Mouse (Mus musculus): ENCODE data around the gene Npepps. TPM values are rescaled to one million over a fixed set of nuclear protein-coding genes. Genes with fewer than 3 reads are reported as not detected.
"Not testable (repeated sequence)": the region's sequence is repeated elsewhere in the genome, so short reads cannot be mapped to it uniquely, and the experiment has no call there.

Npepps gene
- polyA plus RNA-seq, 1 experiment from 2014 or later: 146 TPM

GRCm38 (mm10) chr11:97287643-97288042 is 7.2 kb upstream of the Npepps start:
- no peak overlapping the region for H3K4me2 ChIP-seq (replicated peaks)
- 0 out of 2 replicates have a peak, but pooled peaks cover 4% of the 10 kb centered on the region for H3K4me1 ChIP-seq (replicated peaks)
- H3K27ac ChIP-seq: no peak overlapping the region
- H3K9me3 ChIP-seq: no peaks in the 10 kb centered on the region
- no peaks in the 10 kb centered on the region for H3K27me3 ChIP-seq
- H3K36me3 ChIP-seq: no peaks in the 10 kb centered on the region
- no peak overlapping the region for H3K9ac ChIP-seq (replicated peaks)
- no peak for ATAC-seq
- H3K4me3 ChIP-seq (replicated peaks): no peak overlapping the region

- no peaks in the 10 kb centered on the region for H3K36me3 ChIP-seq
- H3K9me3 ChIP-seq: no peaks in the 10 kb centered on the region
- no peak overlapping the region for H3K4me3 ChIP-seq (replicated peaks)
- no peak overlapping the region for H3K9ac ChIP-seq (replicated peaks)
- no peak overlapping the region for H3K4me2 ChIP-seq (replicated peaks)
- ATAC-seq: no peak
- no peak overlapping the region for H3K27ac ChIP-seq
- 0 out of 2 replicates have a peak, but pooled peaks cover 4% of the 10 kb centered on the region for H3K4me1 ChIP-seq (replicated peaks)
- H3K27me3 ChIP-seq: no peaks in the 10 kb centered on the region
- WGBS: 44% methylated on average over 6 of the region's 6 CpGs
These were observed 6.5 kb upstream of the Npepps start for GRCm38 (mm10) chr11:97286973-97287372.

GRCm38 (mm10) chr11:97285852-97286775 is 5.7 kb upstream of the Npepps start:
- ATAC-seq: no peak
- H3K27ac ChIP-seq: no peak overlapping the region
- WGBS: 79% methylated on average over 9 of the region's 9 CpGs

GRCm38 (mm10) chr11:97284854-97285253 is 4.4 kb upstream of the Npepps start:
- H3K4me2 ChIP-seq (replicated peaks): no peak overlapping the region
- ATAC-seq: no peak

More at GRCm38 (mm10) chr11:97285852-97286775, 5.7 kb upstream of the Npepps start:
- Histone ChIP-seq H3K4me2 (replicated peaks) (no peak overlapping the region), H3K4me3 (replicated peaks) (no peak overlapping the region), H3K9ac (replicated peaks) (no peak overlapping the region), H3K36me3 (no peaks in the 10 kb centered on the region), H3K4me1 (replicated peaks) (peaks cover 4% of the 10 kb centered on the region; the same call in 1 of the 2 replicates), H3K27me3 (no peaks in the 10 kb centered on the region), H3K9me3 (no peaks in the 10 kb centered on the region)

GRCm38 (mm10) chr11:97282179-97282578 is 1.7 kb upstream of the Npepps start:
- H3K27me3 ChIP-seq: no peaks in the 10 kb centered on the region
- no peak overlapping the region for H3K4me2 ChIP-seq (replicated peaks)
- ATAC-seq: no peak
- H3K4me1 ChIP-seq (replicated peaks): peaks cover 17% of the 10 kb centered on the region
- no peaks in the 10 kb centered on the region for H3K36me3 ChIP-seq
- no peak overlapping the region for H3K9ac ChIP-seq (replicated peaks)
- 89% methylated on average over 6 of the region's 6 CpGs for whole genome bisulfite sequencing
- H3K9me3 ChIP-seq: no peaks in the 10 kb centered on the region
- H3K27ac ChIP-seq: no peak overlapping the region
- H3K4me3 ChIP-seq (replicated peaks): no peak overlapping the region

More at GRCm38 (mm10) chr11:97284854-97285253, 4.4 kb upstream of the Npepps start:
- Histone ChIP-seq H3K9me3 (no peaks in the 10 kb centered on the region), H3K4me1 (replicated peaks) (peaks cover 3% of the 10 kb centered on the region; the same call in 1 of the 2 replicates), H3K9ac (replicated peaks) (no peak overlapping the region), H3K27ac (no peak overlapping the region), H3K27me3 (no peaks in the 10 kb centered on the region), H3K36me3 (no peaks in the 10 kb centered on the region), H3K4me3 (replicated peaks) (no peak overlapping the region)
- 75% methylated on average over 4 of the region's 4 CpGs for WGBS

- Histone ChIP-seq H3K9ac (replicated peaks) (peak overlapping the region; percentile 99), H3K27ac (peak overlapping the region; percentile 99), H3K36me3 (no peaks in the 10 kb centered on the region), H3K27me3 (no peaks in the 10 kb centered on the region), H3K4me3 (replicated peaks) (peak overlapping the region; percentile 100), H3K9me3 (no peaks in the 10 kb centered on the region; the same call in 1 of the 2 replicates), H3K4me1 (replicated peaks) (peaks cover 26% of the 10 kb centered on the region), H3K4me2 (replicated peaks) (peak overlapping the region; percentile 63)
- peak; percentile 93 for ATAC-seq
- under 1% methylated on average over 63 of the region's 64 CpGs for WGBS
These were observed 828 bp downstream of the Npepps start for GRCm38 (mm10) chr11:97279405-97280215.

GRCm38 (mm10) chr11:97279040-97279404 is 1.4 kb downstream of the Npepps start:
- no peaks in the 10 kb centered on the region for H3K36me3 ChIP-seq
- peaks cover 26% of the 10 kb centered on the region for H3K4me1 ChIP-seq (replicated peaks)
- peak overlapping the region; percentile 100 for H3K4me3 ChIP-seq (replicated peaks)
- no peaks in the 10 kb centered on the region for H3K27me3 ChIP-seq
- no peaks in the 10 kb centered on the region; the same call in 1 of the 2 replicates for H3K9me3 ChIP-seq
- 20% methylated on average over 11 of the region's 11 CpGs for WGBS
- peak overlapping the region; percentile 99 for H3K27ac ChIP-seq
- peak overlapping the region; percentile 99 for H3K9ac ChIP-seq (replicated peaks)
- no peak for ATAC-seq
- peak overlapping the region; percentile 63 for H3K4me2 ChIP-seq (replicated peaks)

GRCm38 (mm10) chr11:97278456-97278855 is 2.0 kb downstream of the Npepps start:
- peak overlapping the region; percentile 63 for H3K4me2 ChIP-seq (replicated peaks)
- H3K27me3 ChIP-seq: no peaks in the 10 kb centered on the region
- H3K4me3 ChIP-seq (replicated peaks): peak overlapping the region; percentile 100
- WGBS: 80% methylated on average over 6 of the region's 6 CpGs
- H3K27ac ChIP-seq: peak overlapping the region; percentile 99; the same call in 1 of the 2 replicates
- H3K36me3 ChIP-seq: no peaks in the 10 kb centered on the region
- no peak for ATAC-seq
- peak overlapping the region; percentile 99 for H3K9ac ChIP-seq (replicated peaks)
- no peaks in the 10 kb centered on the region; the same call in 1 of the 2 replicates for H3K9me3 ChIP-seq
- peaks cover 26% of the 10 kb centered on the region for H3K4me1 ChIP-seq (replicated peaks)

- 88% methylated on average over 5 of the region's 5 CpGs for WGBS
These were observed 3.3 kb downstream of the Npepps start for GRCm38 (mm10) chr11:97277166-97277565.

GRCm38 (mm10) chr11:97276019-97276418 is 4.4 kb downstream of the Npepps start:
- WGBS: 45% methylated on average over 1 of the region's 1 CpGs
- Histone ChIP-seq H3K4me1 (replicated peaks) (peaks cover 26% of the 10 kb centered on the region), H3K9me3 (no peaks in the 10 kb centered on the region; the same call in 1 of the 2 replicates), H3K9ac (replicated peaks) (no peak overlapping the region), H3K27ac (no peak overlapping the region), H3K4me3 (replicated peaks) (no peak overlapping the region), H3K27me3 (no peaks in the 10 kb centered on the region), H3K36me3 (no peaks in the 10 kb centered on the region), H3K4me2 (replicated peaks) (no peak overlapping the region)
- ATAC-seq: no peak

More at GRCm38 (mm10) chr11:97277166-97277565, 3.3 kb downstream of the Npepps start:
- H3K4me3 ChIP-seq (replicated peaks): no peak overlapping the region
- H3K9ac ChIP-seq (replicated peaks): no peak overlapping the region
- H3K4me1 ChIP-seq (replicated peaks): peaks cover 26% of the 10 kb centered on the region
- H3K36me3 ChIP-seq: no peaks in the 10 kb centered on the region
- H3K27ac ChIP-seq: no peak overlapping the region
- no peak overlapping the region for H3K4me2 ChIP-seq (replicated peaks)
- ATAC-seq: no peak
- no peaks in the 10 kb centered on the region for H3K27me3 ChIP-seq
- no peaks in the 10 kb centered on the region; the same call in 1 of the 2 replicates for H3K9me3 ChIP-seq

- Histone ChIP-seq H3K36me3 (no peaks in the 10 kb centered on the region), H3K4me2 (replicated peaks) (no peak overlapping the region), H3K9me3 (no peaks in the 10 kb centered on the region; the same call in 1 of the 2 replicates), H3K27me3 (no peaks in the 10 kb centered on the region), H3K27ac (no peak overlapping the region), H3K4me3 (replicated peaks) (no peak overlapping the region), H3K4me1 (replicated peaks) (peaks cover 26% of the 10 kb centered on the region), H3K9ac (replicated peaks) (no peak overlapping the region)
- WGBS: 91% methylated on average over 2 of the region's 2 CpGs
- ATAC-seq: no peak
These were observed 5.1 kb downstream of the Npepps start for GRCm38 (mm10) chr11:97275349-97275748.

GRCm38 (mm10) chr11:97274947-97275346 is 5.5 kb downstream of the Npepps start:
- not testable (repeated sequence) for H3K4me3 ChIP-seq (replicated peaks); H3K9ac ChIP-seq (replicated peaks); H3K4me2 ChIP-seq (replicated peaks); ATAC-seq; H3K36me3 ChIP-seq; H3K27ac ChIP-seq; H3K9me3 ChIP-seq; H3K27me3 ChIP-seq
- H3K4me1 ChIP-seq (replicated peaks): peaks cover 26% of the 10 kb centered on the region
- 96% methylated on average over 6 of the region's 6 CpGs for WGBS

Data from midbrain, embryonic 13.5 days (tissue).